Mouse (Mus musculus) layer of hippocampus, adult 8-10 months (tissue): Measurements from ENCODE around the gene Pdk3. TPM values are rescaled to one million over a fixed set of nuclear protein-coding genes. Genes with fewer than 3 reads are reported as not detected.

Source experiments
- total RNA-seq, 4 experiments: library from RNA; stranded (reverse); gene quantifications; 2 replicates each; pipeline ENCODE4 v1.2.4; 2022

Gene Pdk3
- total RNA-seq, 4 experiments from 2014 or later, result 39.2 to 48.3 (median 42.8) TPM

Other genes starting within 250 kb of the Pdk3 start
- 1 to 10 TPM; 7.6 to 9.5 (median 8.6) TPM for gene Pola1, start 200.0 kb downstream of the Pdk3 start, total RNA-seq
- gene Pcyt1b, start 177.3 kb downstream of the Pdk3 start, total RNA-seq, result 10 to 100 TPM; 27.6 to 30.0 (median 28.9) TPM
- not detected for gene AU015836, start 136.5 kb upstream of the Pdk3 start, total RNA-seq